Comparison of ENCODE assay signal across 8 mouse cellular contexts in genomic region chr1:121177908-121178311, GRCm38 (mm10).
DNase-seq lines count a peak whose midpoint lies in the region; ATAC-seq and TF ChIP-seq lines count a peak whose summit lies in the region.

No protein-coding gene starts in this region.

- no peak for TF ChIP-seq POLR2A in brain, embryonic 14.5 days (IDR thresholded peaks at IDR 0.05; ENCODE audit: borderline replicate concordance, extremely low read depth, insufficient read depth, insufficient read length, poor library complexity, severe bottlenecking)
- no peak for TF ChIP-seq POLR2A in limb, embryonic 14.5 days (IDR thresholded peaks at IDR 0.05; ENCODE audit: borderline replicate concordance, extremely low read depth, insufficient read depth, insufficient read length)

- 0 out of 2 replicates have a peak, but pooled peaks cover 3% of the 10 kb centered on the region for H3K9me3 ChIP-seq in kidney, embryonic 16.5 days (ENCODE audit: low read length)
- H3K9me3 ChIP-seq in limb, embryonic 14.5 days (ENCODE audit: control insufficient read depth, low read length) = no peaks in the 10 kb centered on the region

- peak overlapping the region; percentile 10; the same call in 1 of the 2 replicates for H3K4me2 ChIP-seq in kidney, embryonic 16.5 days (replicated peaks; ENCODE audit: low read depth, low read length)
- H3K4me2 ChIP-seq in limb, embryonic 14.5 days (replicated peaks; ENCODE audit: low read depth, low read length, severe bottlenecking) = peak overlapping the region; percentile 52

- DNase-seq in kidney, postnatal 14 days = no peak
- DNase-seq in brain, embryonic 14.5 days (ENCODE audit: low read depth) = peak; percentile 53
- peak; percentile 31 for DNase-seq in gastrocnemius, postnatal 10 days
- DNase-seq in limb, embryonic 14.5 days (ENCODE audit: low spot score) = no peak
- no peak for DNase-seq in B cell, adult 2 months
- DNase-seq in spleen, postnatal 36 days (ENCODE audit: low spot score in 2 of 2) = no peak
- no peak for DNase-seq in lung, postnatal 36 days

- WGBS in kidney, embryonic 16.5 days = 2% methylated on average over 31 of the region's 31 CpGs
- under 1% methylated on average over 31 of the region's 31 CpGs for WGBS in limb, embryonic 14.5 days

- no peaks in the 10 kb centered on the region for H3K36me3 ChIP-seq in kidney, embryonic 16.5 days (ENCODE audit: insufficient read depth, low read length)
- no peaks in the 10 kb centered on the region for H3K36me3 ChIP-seq in limb, embryonic 14.5 days (ENCODE audit: control insufficient read depth, insufficient read depth, low read length)

- H3K4me1 ChIP-seq in kidney, embryonic 16.5 days (ENCODE audit: insufficient read depth, low read length) = no peaks in the 10 kb centered on the region
- H3K4me1 ChIP-seq in limb, embryonic 14.5 days (ENCODE audit: control insufficient read depth, insufficient read depth, low read length) = peaks cover 3% of the 10 kb centered on the region; the same call in 1 of the 2 replicates

- TF ChIP-seq CTCF in brain, embryonic 14.5 days (IDR thresholded peaks at IDR 0.05; ENCODE audit: borderline replicate concordance, extremely low read depth, insufficient read depth, insufficient read length) = no peak

- H3K4me3 ChIP-seq in kidney, embryonic 16.5 days (ENCODE audit: low read length) = peak overlapping the region; percentile 9; the same call in 1 of the 2 replicates
- H3K4me3 ChIP-seq in limb, embryonic 14.5 days (replicated peaks; ENCODE audit: low read length) = peak overlapping the region; percentile 28

- H3K27me3 ChIP-seq in kidney, embryonic 16.5 days (ENCODE audit: insufficient read depth, low read length) = peaks cover 63% of the 10 kb centered on the region
- H3K27me3 ChIP-seq in limb, embryonic 14.5 days (ENCODE audit: control insufficient read depth, insufficient read depth, low read length) = peaks cover 42% of the 10 kb centered on the region

- H3K9ac ChIP-seq in kidney, embryonic 16.5 days (replicated peaks; ENCODE audit: low read length) = no peak overlapping the region
- peak overlapping the region; percentile 49 for H3K9ac ChIP-seq in limb, embryonic 14.5 days (ENCODE audit: low read depth, low read length, severe bottlenecking)

- H3K27ac ChIP-seq in kidney, embryonic 16.5 days (ENCODE audit: low read length) = no peak overlapping the region
- no peak overlapping the region for H3K27ac ChIP-seq in limb, embryonic 14.5 days (replicated peaks; ENCODE audit: low read depth, low read length)

- no peak for ATAC-seq in kidney, embryonic 16.5 days (ENCODE audit: low FRiP score, low TSS enrichment)
- peak; percentile 45; the same call in 1 of the 2 replicates for ATAC-seq in limb, embryonic 14.5 days (ENCODE audit: low FRiP score, low read depth)

Comparison
In these comparisons a context has a peak if more than half of its experiments do, and no peak if none do; other contexts are left out.
1. DNase-seq: peak in brain, embryonic 14.5 days (single experiment) and gastrocnemius, postnatal 10 days (single experiment); none in kidney, postnatal 14 days (single experiment), limb, embryonic 14.5 days (single experiment), B cell, adult 2 months (0 of 2), spleen, postnatal 36 days (0 of 2) and lung, postnatal 36 days (single experiment).